Mouse (Mus musculus): ENCODE data around the gene Olfr373. TPM values are rescaled to one million over a fixed set of nuclear protein-coding genes. Genes with fewer than 3 reads are reported as not detected.

Olfr373 gene
- polyA plus RNA-seq, 1 experiment from 2014 or later, result not detected

- H3K4me2 ChIP-seq, result no peak overlapping the region
- ATAC-seq (replicated peaks; ENCODE audit: insufficient number of reproducible peaks, low FRiP score, low TSS enrichment), result no peak
- WGBS (ENCODE audit: insufficient replicate concordance), result 67% methylated on average over 1 of the region's 1 CpGs
- no peak overlapping the region for H3K27ac ChIP-seq (ENCODE audit: low read depth, low read length)
- H3K36me3 ChIP-seq (ENCODE audit: control insufficient read depth, insufficient read depth, low read length), result no peaks in the 10 kb centered on the region
- no peak overlapping the region for H3K4me3 ChIP-seq (ENCODE audit: low read depth, low read length)
- H3K4me1 ChIP-seq (ENCODE audit: control insufficient read depth, insufficient read depth, low read length), result peaks cover 4% of the 10 kb centered on the region; the same call in 1 of the 2 replicates
- H3K9me3 ChIP-seq (replicated peaks; ENCODE audit: control insufficient read depth, low read length), result no peaks in the 10 kb centered on the region
- H3K27me3 ChIP-seq (ENCODE audit: control insufficient read depth, insufficient read depth, low read length), result no peaks in the 10 kb centered on the region
- no peak overlapping the region for H3K9ac ChIP-seq (ENCODE audit: low read depth, low read length)
Observed at GRCm38 (mm10) chr8:72127834-72128233, 44.9 kb downstream of the Olfr373 start.

GRCm38 (mm10) chr8:72131251-72131650 lies 48.3 kb downstream of the Olfr373 start:
- H3K36me3 ChIP-seq (ENCODE audit: control insufficient read depth, insufficient read depth, low read length), result no peaks in the 10 kb centered on the region
- H3K9ac ChIP-seq (ENCODE audit: low read depth, low read length), result no peak overlapping the region
- H3K4me3 ChIP-seq (ENCODE audit: low read depth, low read length), result no peak overlapping the region
- no peak for ATAC-seq (replicated peaks; ENCODE audit: insufficient number of reproducible peaks, low FRiP score, low TSS enrichment)
- no peaks in the 10 kb centered on the region for H3K9me3 ChIP-seq (replicated peaks; ENCODE audit: control insufficient read depth, low read length)
- WGBS (ENCODE audit: insufficient replicate concordance), result 65% methylated on average over 2 of the region's 2 CpGs
- H3K27me3 ChIP-seq (ENCODE audit: control insufficient read depth, insufficient read depth, low read length), result no peaks in the 10 kb centered on the region
- peak overlapping the region; percentile 66 for H3K27ac ChIP-seq (ENCODE audit: low read depth, low read length)
- no peak overlapping the region for H3K4me2 ChIP-seq
- H3K4me1 ChIP-seq (ENCODE audit: control insufficient read depth, insufficient read depth, low read length), result peaks cover 14% of the 10 kb centered on the region

- Histone ChIP-seq H3K27ac (ENCODE audit: low read depth, low read length) (peak overlapping the region; percentile 66), H3K4me2 (no peak overlapping the region), H3K27me3 (ENCODE audit: control insufficient read depth, insufficient read depth, low read length) (no peaks in the 10 kb centered on the region), H3K4me1 (ENCODE audit: control insufficient read depth, insufficient read depth, low read length) (peaks cover 14% of the 10 kb centered on the region), H3K9me3 (replicated peaks; ENCODE audit: control insufficient read depth, low read length) (no peaks in the 10 kb centered on the region), H3K36me3 (ENCODE audit: control insufficient read depth, insufficient read depth, low read length) (no peaks in the 10 kb centered on the region), H3K4me3 (ENCODE audit: low read depth, low read length) (no peak overlapping the region), H3K9ac (ENCODE audit: low read depth, low read length) (no peak overlapping the region)
- 74% methylated on average over 2 of the region's 2 CpGs for WGBS (ENCODE audit: insufficient replicate concordance)
- no peak for ATAC-seq (replicated peaks; ENCODE audit: insufficient number of reproducible peaks, low FRiP score, low TSS enrichment)
Observed at GRCm38 (mm10) chr8:72131901-72132300, 48.9 kb downstream of the Olfr373 start.

- Histone ChIP-seq H3K4me3 (ENCODE audit: low read depth, low read length) (no peak overlapping the region), H3K27ac (ENCODE audit: low read depth, low read length) (no peak overlapping the region), H3K9ac (ENCODE audit: low read depth, low read length) (no peak overlapping the region), H3K4me2 (no peak overlapping the region), H3K9me3 (replicated peaks; ENCODE audit: control insufficient read depth, low read length) (no peaks in the 10 kb centered on the region), H3K4me1 (ENCODE audit: control insufficient read depth, insufficient read depth, low read length) (peaks cover 17% of the 10 kb centered on the region), H3K27me3 (ENCODE audit: control insufficient read depth, insufficient read depth, low read length) (no peaks in the 10 kb centered on the region), H3K36me3 (ENCODE audit: control insufficient read depth, insufficient read depth, low read length) (no peaks in the 10 kb centered on the region)
- ATAC-seq (replicated peaks; ENCODE audit: insufficient number of reproducible peaks, low FRiP score, low TSS enrichment), result no peak
- 76% methylated on average over 1 of the region's 1 CpGs for WGBS (ENCODE audit: insufficient replicate concordance)
Observed at GRCm38 (mm10) chr8:72132417-72132816, 49.4 kb downstream of the Olfr373 start.

GRCm38 (mm10) chr8:72132891-72133290 lies 49.9 kb downstream of the Olfr373 start:
- Histone ChIP-seq H3K36me3 (ENCODE audit: control insufficient read depth, insufficient read depth, low read length) (no peaks in the 10 kb centered on the region), H3K27me3 (ENCODE audit: control insufficient read depth, insufficient read depth, low read length) (no peaks in the 10 kb centered on the region), H3K9me3 (replicated peaks; ENCODE audit: control insufficient read depth, low read length) (no peaks in the 10 kb centered on the region), H3K27ac (ENCODE audit: low read depth, low read length) (peak overlapping the region; percentile 23), H3K4me1 (ENCODE audit: control insufficient read depth, insufficient read depth, low read length) (peaks cover 22% of the 10 kb centered on the region), H3K9ac (ENCODE audit: low read depth, low read length) (no peak overlapping the region), H3K4me2 (no peak overlapping the region), H3K4me3 (ENCODE audit: low read depth, low read length) (no peak overlapping the region)
- ATAC-seq (replicated peaks; ENCODE audit: insufficient number of reproducible peaks, low FRiP score, low TSS enrichment), result no peak
- 65% methylated on average over 1 of the region's 1 CpGs for WGBS (ENCODE audit: insufficient replicate concordance)

- peaks cover 22% of the 10 kb centered on the region for H3K4me1 ChIP-seq (ENCODE audit: control insufficient read depth, insufficient read depth, low read length)
- no peak overlapping the region for H3K9ac ChIP-seq (ENCODE audit: low read depth, low read length)
- no peak overlapping the region for H3K4me3 ChIP-seq (ENCODE audit: low read depth, low read length)
- WGBS (ENCODE audit: insufficient replicate concordance), result 14% methylated on average over 1 of the region's 1 CpGs
- H3K27me3 ChIP-seq (ENCODE audit: control insufficient read depth, insufficient read depth, low read length), result no peaks in the 10 kb centered on the region
- ATAC-seq (replicated peaks; ENCODE audit: insufficient number of reproducible peaks, low FRiP score, low TSS enrichment), result no peak
- H3K9me3 ChIP-seq (replicated peaks; ENCODE audit: control insufficient read depth, low read length), result no peaks in the 10 kb centered on the region
- H3K27ac ChIP-seq (ENCODE audit: low read depth, low read length), result peak overlapping the region; percentile 23
- H3K4me2 ChIP-seq, result no peak overlapping the region
- peaks cover 3% of the 10 kb centered on the region for H3K36me3 ChIP-seq (ENCODE audit: control insufficient read depth, insufficient read depth, low read length)
Observed at GRCm38 (mm10) chr8:72133507-72133906, 50.5 kb downstream of the Olfr373 start.

GRCm38 (mm10) chr8:72134756-72135445 lies 51.9 kb downstream of the Olfr373 start, which contains the start of gene Tpm4:
Gene Tpm4 (plus strand): TSS chr8:72134975.
- Histone ChIP-seq H3K27me3 (ENCODE audit: control insufficient read depth, insufficient read depth, low read length) (no peaks in the 10 kb centered on the region), H3K9ac (ENCODE audit: low read depth, low read length) (peak within 1 kb of the TSS; percentile 100), H3K4me3 (ENCODE audit: low read depth, low read length) (peak within 1 kb of the TSS; percentile 91), H3K27ac (ENCODE audit: low read depth, low read length) (peak within 1 kb of the TSS; percentile 100), H3K9me3 (replicated peaks; ENCODE audit: control insufficient read depth, low read length) (no peaks in the 10 kb centered on the region), H3K36me3 (ENCODE audit: control insufficient read depth, insufficient read depth, low read length) (peaks cover 17% of the 10 kb centered on the region), H3K4me2 (peak within 1 kb of the TSS; percentile 88), H3K4me1 (ENCODE audit: control insufficient read depth, insufficient read depth, low read length) (peaks cover 22% of the 10 kb centered on the region)
- 1% methylated on average over 49 of the region's 49 CpGs for WGBS (ENCODE audit: insufficient replicate concordance)
- ATAC-seq (replicated peaks; ENCODE audit: insufficient number of reproducible peaks, low FRiP score, low TSS enrichment), result peak; percentile 85

- peaks cover 22% of the 10 kb centered on the region for H3K4me1 ChIP-seq (ENCODE audit: control insufficient read depth, insufficient read depth, low read length)
- peak; percentile 65 for ATAC-seq (replicated peaks; ENCODE audit: insufficient number of reproducible peaks, low FRiP score, low TSS enrichment)
- H3K4me2 ChIP-seq, result peak overlapping the region; percentile 88
- H3K27me3 ChIP-seq (ENCODE audit: control insufficient read depth, insufficient read depth, low read length), result no peaks in the 10 kb centered on the region
- peak overlapping the region; percentile 100 for H3K9ac ChIP-seq (ENCODE audit: low read depth, low read length)
- peak overlapping the region; percentile 91 for H3K4me3 ChIP-seq (ENCODE audit: low read depth, low read length)
- peaks cover 22% of the 10 kb centered on the region for H3K36me3 ChIP-seq (ENCODE audit: control insufficient read depth, insufficient read depth, low read length)
- peak overlapping the region; percentile 100 for H3K27ac ChIP-seq (ENCODE audit: low read depth, low read length)
- WGBS (ENCODE audit: insufficient replicate concordance), result 0% methylated on average over 61 of the region's 62 CpGs
- H3K9me3 ChIP-seq (replicated peaks; ENCODE audit: control insufficient read depth, low read length), result no peaks in the 10 kb centered on the region
Observed at GRCm38 (mm10) chr8:72135446-72136301, 52.7 kb downstream of the Olfr373 start.
